Mouse (Mus musculus): ENCODE results near the gene Fezf1. TPM values are rescaled to one million over a fixed set of nuclear protein-coding genes. Genes with fewer than 3 reads are reported as not detected.

Fezf1 gene
- polyA plus RNA-seq (2014; fragmentation: Nextera tagmentation; extraction: Ambion mirVana) = not detected in 2 replicates

- Histone ChIP-seq H3K9me3 (replicated peaks; ENCODE audit: control insufficient read depth, low read length) (no peaks in the 10 kb centered on the region), H3K27ac (ENCODE audit: low read depth, low read length) (no peak within 1 kb of the TSS), H3K9ac (ENCODE audit: low read depth, low read length) (no peak within 1 kb of the TSS), H3K36me3 (ENCODE audit: control insufficient read depth, insufficient read depth, low read length) (no peaks in the 10 kb centered on the region), H3K4me3 (ENCODE audit: low read depth, low read length) (peak within 1 kb of the TSS; percentile 45), H3K4me1 (ENCODE audit: control insufficient read depth, insufficient read depth, low read length) (peaks cover 8% of the 10 kb centered on the region; the same call in 1 of the 2 replicates), H3K4me2 (peak within 1 kb of the TSS; percentile 78), H3K27me3 (ENCODE audit: control insufficient read depth, insufficient read depth, low read length) (peaks cover 79% of the 10 kb centered on the region)
- no peak for ATAC-seq (replicated peaks; ENCODE audit: insufficient number of reproducible peaks, low FRiP score, low TSS enrichment)
- under 1% methylated on average over 31 of the region's 31 CpGs for WGBS (ENCODE audit: insufficient replicate concordance)
Measured at GRCm38 (mm10) chr6:23248313-23249052, at the start of gene Fezf1. Fezf1 (minus strand) TSS chr6:23248362.

DNA sequence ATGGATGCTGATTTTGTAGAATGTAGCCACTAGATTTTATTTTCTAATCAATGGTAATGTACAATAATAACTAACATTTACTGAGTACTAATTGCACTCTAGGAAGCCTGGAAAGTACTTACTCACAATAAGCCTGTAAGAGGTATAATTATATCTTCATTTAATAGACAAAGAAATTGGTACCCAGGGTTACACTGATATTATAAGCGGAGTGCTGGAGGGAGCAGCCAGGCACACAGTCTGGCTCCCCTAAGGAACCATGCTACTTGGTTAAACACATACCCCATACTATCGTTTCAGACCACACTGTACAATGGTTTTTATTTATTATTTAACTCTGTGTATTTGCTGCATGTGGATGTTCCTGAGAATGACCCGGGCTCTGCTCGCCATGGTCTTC lies 46.5 kb upstream of the Fezf1 start:
- Histone ChIP-seq H3K9ac (ENCODE audit: low read depth, low read length) (no peak overlapping the region), H3K9me3 (replicated peaks; ENCODE audit: control insufficient read depth, low read length) (no peaks in the 10 kb centered on the region), H3K27me3 (ENCODE audit: control insufficient read depth, insufficient read depth, low read length) (no peaks in the 10 kb centered on the region), H3K4me2 (no peak overlapping the region), H3K4me1 (ENCODE audit: control insufficient read depth, insufficient read depth, low read length) (no peaks in the 10 kb centered on the region), H3K4me3 (ENCODE audit: low read depth, low read length) (no peak overlapping the region), H3K36me3 (ENCODE audit: control insufficient read depth, insufficient read depth, low read length) (no peaks in the 10 kb centered on the region), H3K27ac (ENCODE audit: low read depth, low read length) (no peak overlapping the region)
- WGBS (ENCODE audit: insufficient replicate concordance) = 88% methylated on average over 4 of the region's 4 CpGs
- no peak for ATAC-seq (replicated peaks; ENCODE audit: insufficient number of reproducible peaks, low FRiP score, low TSS enrichment)

- ATAC-seq (replicated peaks; ENCODE audit: insufficient number of reproducible peaks, low FRiP score, low TSS enrichment) = no peak
- H3K27me3 ChIP-seq (ENCODE audit: control insufficient read depth, insufficient read depth, low read length) = no peaks in the 10 kb centered on the region
- 81% methylated on average over 4 of the region's 4 CpGs for WGBS (ENCODE audit: insufficient replicate concordance)
Measured at GRCm38 (mm10) chr6:23288752-23289151, 40.6 kb upstream of the Fezf1 start.

DNA sequence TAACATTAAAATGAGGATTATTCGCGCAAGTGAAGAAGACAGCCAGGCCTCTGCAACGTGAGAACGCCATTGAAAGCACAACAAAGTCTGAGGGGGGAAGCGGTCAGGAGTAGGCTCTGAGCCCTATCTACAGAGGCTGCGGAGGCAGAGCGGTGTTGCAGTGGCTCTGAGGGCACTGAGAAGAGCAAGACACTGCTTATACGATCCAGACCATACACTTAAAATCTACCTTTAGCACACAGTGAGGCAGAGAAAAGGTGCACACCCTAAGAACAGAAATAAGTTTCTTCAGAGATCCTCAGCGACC lies 33.3 kb upstream of the Fezf1 start:
- no peaks in the 10 kb centered on the region for H3K4me1 ChIP-seq (ENCODE audit: control insufficient read depth, insufficient read depth, low read length)
- no peaks in the 10 kb centered on the region for H3K36me3 ChIP-seq (ENCODE audit: control insufficient read depth, insufficient read depth, low read length)
- H3K4me3 ChIP-seq (ENCODE audit: low read depth, low read length) = no peak overlapping the region
- no peak overlapping the region for H3K4me2 ChIP-seq
- 0 out of 2 replicates have a peak, but pooled peaks cover 2% of the 10 kb centered on the region for H3K27me3 ChIP-seq (ENCODE audit: control insufficient read depth, insufficient read depth, low read length)
- H3K27ac ChIP-seq (ENCODE audit: low read depth, low read length) = no peak overlapping the region
- WGBS (ENCODE audit: insufficient replicate concordance) = 38% methylated on average over 9 of the region's 9 CpGs
- H3K9me3 ChIP-seq (replicated peaks; ENCODE audit: control insufficient read depth, low read length) = no peaks in the 10 kb centered on the region
- ATAC-seq (replicated peaks; ENCODE audit: insufficient number of reproducible peaks, low FRiP score, low TSS enrichment) = no peak
- H3K9ac ChIP-seq (ENCODE audit: low read depth, low read length) = no peak overlapping the region

More at GRCm38 (mm10) chr6:23288752-23289151, 40.6 kb upstream of the Fezf1 start:
- Histone ChIP-seq H3K4me1 (ENCODE audit: control insufficient read depth, insufficient read depth, low read length) (no peaks in the 10 kb centered on the region), H3K36me3 (ENCODE audit: control insufficient read depth, insufficient read depth, low read length) (no peaks in the 10 kb centered on the region), H3K4me3 (ENCODE audit: low read depth, low read length) (no peak overlapping the region), H3K27ac (ENCODE audit: low read depth, low read length) (no peak overlapping the region), H3K4me2 (no peak overlapping the region), H3K9ac (ENCODE audit: low read depth, low read length) (no peak overlapping the region), H3K9me3 (replicated peaks; ENCODE audit: control insufficient read depth, low read length) (no peaks in the 10 kb centered on the region)

- Histone ChIP-seq H3K27me3 (ENCODE audit: control insufficient read depth, insufficient read depth, low read length) (0 out of 2 replicates have a peak, but pooled peaks cover 2% of the 10 kb centered on the region), H3K36me3 (ENCODE audit: control insufficient read depth, insufficient read depth, low read length) (no peaks in the 10 kb centered on the region), H3K9ac (ENCODE audit: low read depth, low read length) (no peak overlapping the region), H3K4me3 (ENCODE audit: low read depth, low read length) (no peak overlapping the region), H3K9me3 (replicated peaks; ENCODE audit: control insufficient read depth, low read length) (no peaks in the 10 kb centered on the region), H3K27ac (ENCODE audit: low read depth, low read length) (no peak overlapping the region), H3K4me1 (ENCODE audit: control insufficient read depth, insufficient read depth, low read length) (no peaks in the 10 kb centered on the region), H3K4me2 (no peak overlapping the region)
- ATAC-seq (replicated peaks; ENCODE audit: insufficient number of reproducible peaks, low FRiP score, low TSS enrichment) = no peak
- 39% methylated on average over 15 of the region's 15 CpGs for WGBS (ENCODE audit: insufficient replicate concordance)
Measured at GRCm38 (mm10) chr6:23280811-23281513, 32.8 kb upstream of the Fezf1 start.

DNA sequence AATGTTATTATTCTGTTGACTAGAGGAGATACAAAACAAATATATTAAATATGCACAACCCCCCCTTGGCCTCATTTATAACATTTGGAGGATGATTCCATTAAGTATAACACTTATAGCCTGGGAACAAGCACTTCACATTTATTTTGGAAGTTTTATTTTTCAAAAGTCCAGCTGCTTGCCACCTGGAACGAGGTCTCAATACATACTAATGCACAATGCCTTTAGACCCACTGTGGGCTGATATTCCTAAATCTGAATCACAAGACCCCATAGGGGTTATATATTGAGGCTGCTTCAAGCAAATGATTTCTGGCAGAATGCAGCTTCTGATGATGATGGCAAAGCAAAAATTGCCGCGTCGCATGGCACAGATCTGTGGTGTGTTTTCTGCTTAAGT lies 25.3 kb upstream of the Fezf1 start:
- 75% methylated on average over 4 of the region's 4 CpGs for WGBS (ENCODE audit: insufficient replicate concordance)
- no peaks in the 10 kb centered on the region for H3K4me1 ChIP-seq (ENCODE audit: control insufficient read depth, insufficient read depth, low read length)
- ATAC-seq (replicated peaks; ENCODE audit: insufficient number of reproducible peaks, low FRiP score, low TSS enrichment) = no peak
- H3K4me2 ChIP-seq = no peak overlapping the region
- H3K9ac ChIP-seq (ENCODE audit: low read depth, low read length) = no peak overlapping the region
- no peaks in the 10 kb centered on the region for H3K9me3 ChIP-seq (replicated peaks; ENCODE audit: control insufficient read depth, low read length)
- no peak overlapping the region for H3K4me3 ChIP-seq (ENCODE audit: low read depth, low read length)
- no peak overlapping the region for H3K27ac ChIP-seq (ENCODE audit: low read depth, low read length)
- no peaks in the 10 kb centered on the region for H3K36me3 ChIP-seq (ENCODE audit: control insufficient read depth, insufficient read depth, low read length)
- H3K27me3 ChIP-seq (ENCODE audit: control insufficient read depth, insufficient read depth, low read length) = peaks cover 14% of the 10 kb centered on the region

DNA sequence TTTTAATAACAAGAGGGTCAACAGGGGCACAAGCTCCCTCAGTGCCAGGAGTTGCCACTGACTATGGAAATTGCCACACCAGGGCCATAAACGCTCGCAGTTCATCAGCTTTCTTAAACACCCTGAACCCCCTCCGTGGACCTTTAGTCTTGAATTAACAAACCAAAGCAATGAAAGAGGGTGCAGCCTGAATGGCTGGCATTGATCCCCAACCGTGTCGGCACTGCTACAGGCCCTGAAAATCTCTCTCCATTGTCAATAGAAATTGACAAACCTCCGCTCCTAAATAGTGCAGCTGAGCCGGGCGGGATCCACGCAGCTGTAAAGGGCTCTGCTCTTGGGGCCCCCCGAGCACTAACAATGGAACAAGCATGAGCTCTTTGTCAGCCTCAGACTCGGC lies 24.8 kb upstream of the Fezf1 start:
- no peak overlapping the region for H3K27ac ChIP-seq (ENCODE audit: low read depth, low read length)
- no peaks in the 10 kb centered on the region for H3K36me3 ChIP-seq (ENCODE audit: control insufficient read depth, insufficient read depth, low read length)
- H3K9me3 ChIP-seq (replicated peaks; ENCODE audit: control insufficient read depth, low read length) = no peaks in the 10 kb centered on the region
- 12% methylated on average over 11 of the region's 11 CpGs for WGBS (ENCODE audit: insufficient replicate concordance)
- H3K4me3 ChIP-seq (ENCODE audit: low read depth, low read length) = no peak overlapping the region
- ATAC-seq (replicated peaks; ENCODE audit: insufficient number of reproducible peaks, low FRiP score, low TSS enrichment) = no peak
- no peak overlapping the region; the same call in 1 of the 2 replicates for H3K4me2 ChIP-seq
- H3K27me3 ChIP-seq (ENCODE audit: control insufficient read depth, insufficient read depth, low read length) = peaks cover 14% of the 10 kb centered on the region
- no peaks in the 10 kb centered on the region for H3K4me1 ChIP-seq (ENCODE audit: control insufficient read depth, insufficient read depth, low read length)
- no peak overlapping the region for H3K9ac ChIP-seq (ENCODE audit: low read depth, low read length)

GRCm38 (mm10) chr6:23272542-23272941 lies 24.4 kb upstream of the Fezf1 start:
- Histone ChIP-seq H3K4me3 (ENCODE audit: low read depth, low read length) (no peak overlapping the region), H3K9ac (ENCODE audit: low read depth, low read length) (no peak overlapping the region), H3K36me3 (ENCODE audit: control insufficient read depth, insufficient read depth, low read length) (no peaks in the 10 kb centered on the region), H3K9me3 (replicated peaks; ENCODE audit: control insufficient read depth, low read length) (no peaks in the 10 kb centered on the region), H3K27ac (ENCODE audit: low read depth, low read length) (no peak overlapping the region), H3K4me1 (ENCODE audit: control insufficient read depth, insufficient read depth, low read length) (no peaks in the 10 kb centered on the region), H3K4me2 (no peak overlapping the region), H3K27me3 (ENCODE audit: control insufficient read depth, insufficient read depth, low read length) (peaks cover 14% of the 10 kb centered on the region)
- WGBS (ENCODE audit: insufficient replicate concordance) = 30% methylated on average over 7 of the region's 7 CpGs
- ATAC-seq (replicated peaks; ENCODE audit: insufficient number of reproducible peaks, low FRiP score, low TSS enrichment) = no peak

All from heart, embryonic 11.5 days (tissue).